Mouse (Mus musculus) midbrain, embryonic 15.5 days (tissue): ENCODE measurements around the gene Mtmr6. TPM values are rescaled to one million over a fixed set of nuclear protein-coding genes. Genes with fewer than 3 reads are reported as not detected.
A peak's percentile ranks its signal among the peaks of the same experiment; 100 is the strongest.

Source experiments
- ATAC-seq: fragments of 200-750 bp; cut with Nextera tagmentation; replicated peaks from 2 replicates; pipeline ENCODE4 v1.8.0; 2017; ENCODE audit warnings: moderate TSS enrichment
- H3K27ac ChIP-seq: fragments of 300-500 bp; sonication (generic); 2 replicates; pipeline ENCODE4 v1.5.1; 2015; ENCODE audit warnings: mild to moderate bottlenecking, inconsistent platforms
- H3K27me3 ChIP-seq: fragments of 300-500 bp; sonication (generic); replicated peaks from 2 replicates; pipeline ENCODE4 v1.6.1; 2015; ENCODE audit warnings: inconsistent platforms
- H3K36me3 ChIP-seq: fragments of 300-500 bp; sonication (generic); replicated peaks from 2 replicates; pipeline ENCODE4 v1.6.1; 2015; ENCODE audit warnings: inconsistent platforms
- H3K4me1 ChIP-seq: fragments of 300-500 bp; sonication (generic); 2 replicates; pipeline ENCODE4 v1.6.1; 2015; ENCODE audit warnings: inconsistent platforms
- H3K4me2 ChIP-seq: fragments of 300-500 bp; sonication (generic); 2 replicates; pipeline ENCODE4 v1.6.1; 2015; ENCODE audit warnings: inconsistent platforms, mild to moderate bottlenecking, moderate library complexity
- H3K4me3 ChIP-seq: fragments of 300-500 bp; sonication (generic); 2 replicates; pipeline ENCODE4 v1.5.1; 2015; ENCODE audit warnings: mild to moderate bottlenecking, inconsistent platforms
- H3K9ac ChIP-seq: fragments of 300-500 bp; sonication (generic); 2 replicates; pipeline ENCODE4 v1.6.1; 2015; ENCODE audit warnings: mild to moderate bottlenecking, inconsistent platforms
- H3K9me3 ChIP-seq: fragments of 300-500 bp; sonication (generic); 2 replicates; pipeline ENCODE4 v1.6.1; 2016; ENCODE audit warnings: inconsistent platforms
- WGBS: fragments of 180-500 bp; shearing (Covaris S2); methylation state at CpG from one replicate; pipeline ENCODE4 v1.1.7; 2015; ENCODE audit warnings: mixed read lengths; 5-methylcytosine and 5-hydroxymethylcytosine counted together
- polyA plus RNA-seq: library from polyadenylated mRNA; unstranded; fragments of >200 nt; fragmentation: Nextera tagmentation; extraction: Ambion mirVana; gene quantifications from 2 replicates; pipeline ENCODE4 v1.2.1, GENCODE M21; 2015

Gene Mtmr6
- 55.3 and 58.6 TPM in 2 replicates for polyA plus RNA-seq

GRCm38 (mm10) chr14:60264990-60265876, at the start of gene Mtmr6:
Gene Mtmr6, plus strand, starts transcription at chr14:60265228.
- Histone ChIP-seq H3K4me1 (peaks cover 21% of the 10 kb centered on the region), H3K27ac (peak within 1 kb of the TSS; percentile 88), H3K4me3 (peak within 1 kb of the TSS; percentile 88), H3K36me3 (no peaks in the 10 kb centered on the region), H3K9me3 (no peaks in the 10 kb centered on the region), H3K9ac (peak within 1 kb of the TSS; percentile 87), H3K4me2 (peak within 1 kb of the TSS; percentile 77), H3K27me3 (no peaks in the 10 kb centered on the region)
- under 1% methylated on average over 51 of the region's 51 CpGs for WGBS
- ATAC-seq, result peak; percentile 99

GRCm38 (mm10) chr14:60216125-60216524, 48.9 kb upstream of the Mtmr6 start:
- Histone ChIP-seq H3K36me3 (peaks cover 9% of the 10 kb centered on the region; the same call in 1 of the 2 replicates), H3K4me2 (no peak overlapping the region), H3K9me3 (no peaks in the 10 kb centered on the region), H3K27me3 (no peaks in the 10 kb centered on the region), H3K4me3 (no peak overlapping the region), H3K9ac (no peak overlapping the region), H3K4me1 (no peaks in the 10 kb centered on the region), H3K27ac (no peak overlapping the region)
- no peak for ATAC-seq
- 98% methylated on average over 1 of the region's 1 CpGs for WGBS

- over 99% methylated on average over 4 of the region's 4 CpGs for WGBS
- Histone ChIP-seq H3K27ac (no peak overlapping the region), H3K36me3 (peaks cover 9% of the 10 kb centered on the region; the same call in 1 of the 2 replicates), H3K4me1 (no peaks in the 10 kb centered on the region), H3K9ac (no peak overlapping the region), H3K4me3 (no peak overlapping the region), H3K9me3 (no peaks in the 10 kb centered on the region), H3K4me2 (no peak overlapping the region), H3K27me3 (no peaks in the 10 kb centered on the region)
- no peak for ATAC-seq
These were observed 47.4 kb upstream of the Mtmr6 start for GRCm38 (mm10) chr14:60217616-60218015.

- H3K27me3 ChIP-seq, result no peaks in the 10 kb centered on the region
- H3K4me2 ChIP-seq, result no peak overlapping the region
- WGBS, result 90% methylated on average over 10 of the region's 10 CpGs
- no peak overlapping the region for H3K27ac ChIP-seq
- no peak for ATAC-seq
- no peaks in the 10 kb centered on the region for H3K4me1 ChIP-seq
- H3K36me3 ChIP-seq, result peaks cover 9% of the 10 kb centered on the region; the same call in 1 of the 2 replicates
- H3K4me3 ChIP-seq, result no peak overlapping the region
- no peak overlapping the region for H3K9ac ChIP-seq
- no peaks in the 10 kb centered on the region for H3K9me3 ChIP-seq
These were observed 45.1 kb upstream of the Mtmr6 start for GRCm38 (mm10) chr14:60219886-60220285.

- no peak overlapping the region for H3K4me3 ChIP-seq
- no peaks in the 10 kb centered on the region for H3K27me3 ChIP-seq
- WGBS, result 87% methylated on average over 3 of the region's 3 CpGs
- no peaks in the 10 kb centered on the region for H3K9me3 ChIP-seq
- no peak overlapping the region for H3K4me2 ChIP-seq
- H3K27ac ChIP-seq, result no peak overlapping the region
- ATAC-seq, result no peak
- peaks cover 25% of the 10 kb centered on the region; the same call in 1 of the 2 replicates for H3K36me3 ChIP-seq
- no peaks in the 10 kb centered on the region for H3K4me1 ChIP-seq
- H3K9ac ChIP-seq, result no peak overlapping the region
These were observed 26.5 kb upstream of the Mtmr6 start for GRCm38 (mm10) chr14:60238551-60238950.

- no peak for ATAC-seq
- WGBS, result 19% methylated on average over 8 of the region's 8 CpGs
These were observed 14.7 kb upstream of the Mtmr6 start for GRCm38 (mm10) chr14:60250366-60250765.

GRCm38 (mm10) chr14:60250879-60251278, 14.1 kb upstream of the Mtmr6 start:
- WGBS, result 0% methylated on average over 39 of the region's 39 CpGs
- H3K36me3 ChIP-seq, result no peaks in the 10 kb centered on the region
- no peaks in the 10 kb centered on the region for H3K9me3 ChIP-seq
- peak; percentile 74 for ATAC-seq
- peak overlapping the region; percentile 85 for H3K4me2 ChIP-seq
- peak overlapping the region; percentile 89 for H3K27ac ChIP-seq
- H3K4me3 ChIP-seq, result peak overlapping the region; percentile 67
- peak overlapping the region; percentile 96 for H3K9ac ChIP-seq
- H3K4me1 ChIP-seq, result peaks cover 27% of the 10 kb centered on the region
- no peaks in the 10 kb centered on the region for H3K27me3 ChIP-seq

More at GRCm38 (mm10) chr14:60250366-60250765, 14.7 kb upstream of the Mtmr6 start:
- peak overlapping the region; percentile 67 for H3K4me3 ChIP-seq
- H3K9me3 ChIP-seq, result no peaks in the 10 kb centered on the region
- peak overlapping the region; percentile 85 for H3K4me2 ChIP-seq
- H3K27ac ChIP-seq, result no peak overlapping the region
- H3K4me1 ChIP-seq, result peaks cover 27% of the 10 kb centered on the region
- no peaks in the 10 kb centered on the region for H3K27me3 ChIP-seq
- H3K9ac ChIP-seq, result peak overlapping the region; percentile 96
- H3K36me3 ChIP-seq, result no peaks in the 10 kb centered on the region

- no peaks in the 10 kb centered on the region for H3K9me3 ChIP-seq
- H3K4me2 ChIP-seq, result peak within 1 kb of the TSS; percentile 85
- under 1% methylated on average over 62 of the region's 62 CpGs for WGBS
- no peaks in the 10 kb centered on the region for H3K27me3 ChIP-seq
- no peaks in the 10 kb centered on the region for H3K36me3 ChIP-seq
- ATAC-seq, result peak; percentile 100
- H3K4me1 ChIP-seq, result peaks cover 27% of the 10 kb centered on the region
- peak within 1 kb of the TSS; percentile 67 for H3K4me3 ChIP-seq
- peak within 1 kb of the TSS; percentile 89 for H3K27ac ChIP-seq
- peak within 1 kb of the TSS; percentile 96 for H3K9ac ChIP-seq
These were observed 13.6 kb upstream of the Mtmr6 start, which contains the start of the genes Nupl1 and Gm49336 for GRCm38 (mm10) chr14:60251281-60252003. Gene Nupl1, minus strand, starts transcription at chr14:60251431. Gene Gm49336, minus strand, starts transcription at chr14:60251507.

- Histone ChIP-seq H3K4me1 (peaks cover 27% of the 10 kb centered on the region), H3K9me3 (no peaks in the 10 kb centered on the region), H3K27me3 (no peaks in the 10 kb centered on the region), H3K4me3 (peak overlapping the region; percentile 67), H3K9ac (peak overlapping the region; percentile 60), H3K4me2 (peak overlapping the region; percentile 85), H3K27ac (peak overlapping the region; percentile 86), H3K36me3 (no peaks in the 10 kb centered on the region)
- peak; percentile 53 for ATAC-seq
- WGBS, result 18% methylated on average over 15 of the region's 15 CpGs
These were observed 12.7 kb upstream of the Mtmr6 start for GRCm38 (mm10) chr14:60252004-60253000.

- no peak for ATAC-seq
- H3K4me2 ChIP-seq, result no peak overlapping the region
- no peaks in the 10 kb centered on the region for H3K36me3 ChIP-seq
- no peaks in the 10 kb centered on the region for H3K9me3 ChIP-seq
- H3K9ac ChIP-seq, result no peak overlapping the region
- WGBS, result 94% methylated on average over 3 of the region's 3 CpGs
- no peak overlapping the region for H3K27ac ChIP-seq
- no peaks in the 10 kb centered on the region for H3K27me3 ChIP-seq
- H3K4me3 ChIP-seq, result no peak overlapping the region
- H3K4me1 ChIP-seq, result peaks cover 23% of the 10 kb centered on the region
These were observed 11.6 kb upstream of the Mtmr6 start for GRCm38 (mm10) chr14:60253466-60253865.

GRCm38 (mm10) chr14:60254774-60255173, 10.3 kb upstream of the Mtmr6 start:
- Histone ChIP-seq H3K4me1 (peaks cover 13% of the 10 kb centered on the region), H3K27me3 (no peaks in the 10 kb centered on the region), H3K9me3 (no peaks in the 10 kb centered on the region), H3K27ac (no peak overlapping the region), H3K36me3 (no peaks in the 10 kb centered on the region), H3K9ac (no peak overlapping the region), H3K4me2 (no peak overlapping the region), H3K4me3 (no peak overlapping the region)
- no peak for ATAC-seq
